Mouse (Mus musculus) liver, embryonic 11.5 days (tissue): ENCODE measurements around the gene Gid4. TPM values are rescaled to one million over a fixed set of nuclear protein-coding genes. Genes with fewer than 3 reads are reported as not detected.

Source experiments
- ATAC-seq: fragments of 200-750 bp; cut with Nextera tagmentation; replicated peaks from 2 replicates; pipeline ENCODE4 v1.8.0; 2017; ENCODE audit warnings: moderate number of reproducible peaks, mild to moderate bottlenecking, moderate TSS enrichment, moderate library complexity; ENCODE audit not compliant: low FRiP score
- DNase-seq: peaks from one replicate; pipeline ENCODE4 v3.0.0-alpha.2; 2017; ENCODE audit warnings: low spot score
- H3K27ac ChIP-seq: fragments of 300-500 bp; sonication (generic); 2 replicates; pipeline ENCODE4 v1.5.1; 2014; ENCODE audit warnings: mild to moderate bottlenecking, low read depth, low read length, control low read depth
- H3K27me3 ChIP-seq: fragments of 300-500 bp; sonication (generic); replicated peaks from 2 replicates; pipeline ENCODE4 v1.6.1; 2014; ENCODE audit warnings: low read length, mixed read lengths; ENCODE audit not compliant: control insufficient read depth, insufficient read depth
- H3K36me3 ChIP-seq: fragments of 300-500 bp; sonication (generic); 2 replicates; pipeline ENCODE4 v1.6.1; 2014; ENCODE audit warnings: mild to moderate bottlenecking, low read length, moderate library complexity, mixed read lengths; ENCODE audit not compliant: control insufficient read depth, insufficient read depth
- H3K4me1 ChIP-seq: fragments of 300-500 bp; sonication (generic); replicated peaks from 2 replicates; pipeline ENCODE4 v1.6.1; 2014; ENCODE audit warnings: low read length, mixed read lengths; ENCODE audit not compliant: control insufficient read depth, insufficient read depth
- H3K4me2 ChIP-seq: fragments of 300-500 bp; sonication (generic); 2 replicates; pipeline ENCODE4 v1.6.1; 2014; ENCODE audit warnings: mild to moderate bottlenecking, control low read depth, moderate library complexity
- H3K4me3 ChIP-seq: fragments of 300-500 bp; sonication (generic); 2 replicates; pipeline ENCODE4 v1.5.1; 2014; ENCODE audit warnings: low read depth, low read length, control low read depth
- H3K9ac ChIP-seq: fragments of 300-500 bp; sonication (generic); 2 replicates; pipeline ENCODE4 v1.6.1; 2014; ENCODE audit warnings: low read depth, low read length, control low read depth
- H3K9me3 ChIP-seq: fragments of 300-500 bp; sonication (generic); 2 replicates; pipeline ENCODE4 v1.6.1; 2016; ENCODE audit warnings: low read length, inconsistent platforms, mixed read lengths; ENCODE audit not compliant: control insufficient read depth
- WGBS: fragments of 180-500 bp; shearing (Covaris S2); extraction: QIAGEN DNeasy Blood & Tissue Kit; methylation state at CpG from one replicate; pipeline ENCODE4 v1.1.7; 2014; 5-methylcytosine and 5-hydroxymethylcytosine counted together
- polyA plus RNA-seq: library from polyadenylated mRNA; unstranded; fragments of >200 nt; fragmentation: Nextera tagmentation; extraction: Ambion mirVana; gene quantifications from 2 replicates; pipeline ENCODE4 v1.2.1, GENCODE M21; 2014

Gid4 gene
- polyA plus RNA-seq, 1 experiment from 2014 or later, result 24.7 TPM

GRCm38 (mm10) chr11:60385946-60386345, 31.0 kb upstream of the Gid4 start:
- no peak overlapping the region for H3K4me2 ChIP-seq
- H3K9ac ChIP-seq, result no peak overlapping the region
- H3K4me3 ChIP-seq, result no peak overlapping the region
- no peaks in the 10 kb centered on the region for H3K9me3 ChIP-seq
- DNase-seq (no peak), ATAC-seq (no peak)
- no peaks in the 10 kb centered on the region for H3K36me3 ChIP-seq
- H3K4me1 ChIP-seq, result no peaks in the 10 kb centered on the region
- H3K27ac ChIP-seq, result no peak overlapping the region
- H3K27me3 ChIP-seq, result no peaks in the 10 kb centered on the region; the same call in 1 of the 2 replicates
- WGBS, result 68% methylated on average over 5 of the region's 5 CpGs

DNA sequence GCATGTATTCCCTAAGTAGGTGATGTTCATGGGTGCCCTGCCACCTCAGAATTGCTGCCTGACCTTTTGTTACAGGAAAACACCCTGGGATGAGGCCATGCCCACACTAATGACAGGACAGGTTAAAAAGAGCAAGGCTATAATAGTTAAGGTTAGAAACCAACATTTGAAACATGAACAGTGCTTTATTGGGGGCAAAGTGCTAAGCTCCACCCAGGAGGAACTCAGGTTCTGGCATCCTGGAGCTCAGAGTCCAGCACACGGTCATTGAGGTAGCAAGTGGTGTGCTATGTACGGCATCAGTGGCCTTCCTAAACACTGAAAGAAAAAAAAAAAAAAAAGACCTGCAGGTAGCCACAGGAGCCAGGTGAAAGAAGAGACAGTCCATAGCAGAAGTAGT, 29.0 kb upstream of the Gid4 start:
- Histone ChIP-seq H3K27ac (no peak overlapping the region), H3K4me1 (no peaks in the 10 kb centered on the region), H3K4me3 (no peak overlapping the region), H3K4me2 (no peak overlapping the region), H3K9me3 (no peaks in the 10 kb centered on the region), H3K36me3 (no peaks in the 10 kb centered on the region), H3K27me3 (no peaks in the 10 kb centered on the region; the same call in 1 of the 2 replicates), H3K9ac (no peak overlapping the region)
- ATAC-seq (no peak), DNase-seq (no peak)
- 88% methylated on average over 2 of the region's 2 CpGs for WGBS

DNA sequence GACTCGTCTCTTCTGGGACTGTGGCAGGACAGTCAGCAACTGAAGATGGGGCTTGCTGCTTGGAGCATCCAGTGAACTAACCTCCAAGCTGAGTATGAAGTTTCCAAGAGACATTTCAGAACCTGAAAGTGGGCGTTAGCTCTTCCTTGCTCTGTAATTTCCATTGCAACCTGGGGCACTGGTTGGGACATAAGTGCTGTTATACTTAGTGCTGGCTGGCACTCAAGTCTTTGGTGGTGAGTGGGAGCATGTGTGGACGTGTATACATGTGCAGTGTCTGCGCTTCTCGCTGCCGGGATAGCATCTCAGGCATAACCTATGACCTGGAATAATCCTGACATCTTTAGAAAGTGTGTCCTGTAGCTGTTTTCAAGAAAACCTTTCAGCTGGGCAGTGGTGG, 25.6 kb upstream of the Gid4 start:
- no peak overlapping the region for H3K4me3 ChIP-seq
- H3K27me3 ChIP-seq, result no peaks in the 10 kb centered on the region
- no peaks in the 10 kb centered on the region for H3K36me3 ChIP-seq
- no peak overlapping the region for H3K27ac ChIP-seq
- 82% methylated on average over 6 of the region's 6 CpGs for WGBS
- no peak overlapping the region for H3K4me2 ChIP-seq
- H3K9me3 ChIP-seq, result no peaks in the 10 kb centered on the region
- H3K4me1 ChIP-seq, result no peaks in the 10 kb centered on the region
- ATAC-seq (no peak), DNase-seq (no peak)
- no peak overlapping the region for H3K9ac ChIP-seq

GRCm38 (mm10) chr11:60396546-60396945, 20.4 kb upstream of the Gid4 start:
- H3K4me3 ChIP-seq, result no peak overlapping the region
- no peaks in the 10 kb centered on the region for H3K27me3 ChIP-seq
- no peak overlapping the region for H3K27ac ChIP-seq
- no peak overlapping the region for H3K4me2 ChIP-seq
- whole genome bisulfite sequencing, result 85% methylated on average over 6 of the region's 6 CpGs
- H3K9me3 ChIP-seq, result no peaks in the 10 kb centered on the region
- no peak overlapping the region for H3K9ac ChIP-seq
- DNase-seq (no peak), ATAC-seq (no peak)
- no peaks in the 10 kb centered on the region for H3K4me1 ChIP-seq
- H3K36me3 ChIP-seq, result peaks cover 4% of the 10 kb centered on the region; the same call in 1 of the 2 replicates

GRCm38 (mm10) chr11:60397172-60397571, 19.8 kb upstream of the Gid4 start:
- Histone ChIP-seq H3K27me3 (no peaks in the 10 kb centered on the region), H3K9ac (no peak overlapping the region), H3K4me1 (no peaks in the 10 kb centered on the region), H3K36me3 (peaks cover 6% of the 10 kb centered on the region; the same call in 1 of the 2 replicates), H3K4me2 (no peak overlapping the region), H3K4me3 (no peak overlapping the region), H3K27ac (no peak overlapping the region), H3K9me3 (no peaks in the 10 kb centered on the region)
- ATAC-seq, result no peak
- no peak for DNase-seq
- whole genome bisulfite sequencing, result 86% methylated on average over 2 of the region's 2 CpGs

DNA sequence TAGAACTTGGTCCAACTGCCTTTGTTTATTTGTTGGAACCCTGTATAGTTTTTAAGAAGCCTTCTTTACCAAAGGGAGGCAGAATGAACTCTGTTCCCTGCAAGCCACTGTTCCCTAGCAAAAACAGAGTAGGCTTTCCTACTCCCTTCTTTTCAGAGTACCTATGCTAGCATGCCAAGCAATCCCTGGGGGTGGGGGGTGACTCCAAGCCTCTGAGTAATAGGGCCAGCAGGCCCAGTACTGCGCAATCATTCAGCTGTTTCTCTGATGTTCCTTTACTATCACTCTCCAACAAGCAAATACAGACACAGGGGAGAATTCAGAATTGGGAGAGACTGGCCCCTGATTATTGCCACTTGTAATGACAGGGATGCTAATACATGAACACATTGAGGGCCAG, 10.3 kb upstream of the Gid4 start:
- WGBS, result 100% methylated on average over 1 of the region's 1 CpGs
- peaks cover 22% of the 10 kb centered on the region for H3K36me3 ChIP-seq
- no peaks in the 10 kb centered on the region for H3K4me1 ChIP-seq
- H3K4me3 ChIP-seq, result no peak overlapping the region
- ATAC-seq, result no peak
- no peaks in the 10 kb centered on the region for H3K9me3 ChIP-seq
- no peak overlapping the region for H3K9ac ChIP-seq
- H3K27me3 ChIP-seq, result no peaks in the 10 kb centered on the region
- H3K4me2 ChIP-seq, result no peak overlapping the region
- no peak for DNase-seq
- no peak overlapping the region for H3K27ac ChIP-seq

- WGBS, result 14% methylated on average over 3 of the region's 3 CpGs
- Histone ChIP-seq H3K36me3 (peaks cover 9% of the 10 kb centered on the region), H3K9me3 (no peaks in the 10 kb centered on the region), H3K9ac (no peak overlapping the region), H3K27ac (no peak overlapping the region), H3K4me2 (no peak overlapping the region), H3K4me1 (peaks cover 7% of the 10 kb centered on the region; the same call in 1 of the 2 replicates), H3K4me3 (no peak overlapping the region), H3K27me3 (no peaks in the 10 kb centered on the region)
- DNase-seq (no peak), ATAC-seq (no peak)
Measured at GRCm38 (mm10) chr11:60412173-60412572, 4.8 kb upstream of the Gid4 start.

DNA sequence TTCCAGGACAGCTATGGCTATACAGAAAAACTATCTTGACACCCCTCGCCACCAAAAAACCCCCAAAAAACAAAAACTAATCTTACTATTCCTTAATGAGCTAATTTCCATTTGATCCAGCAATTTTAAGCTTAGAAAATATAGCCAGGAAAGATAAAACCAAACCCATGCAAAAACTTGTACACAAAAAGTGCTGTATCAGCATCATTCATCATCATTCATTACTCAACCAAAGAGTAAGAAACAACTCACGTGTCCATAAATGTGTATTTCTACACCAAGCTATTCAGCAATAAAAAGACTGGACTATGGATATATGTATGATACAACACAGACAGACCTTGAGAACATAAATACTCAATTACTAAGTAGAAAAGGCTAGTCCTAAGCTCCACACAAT, 4.0 kb upstream of the Gid4 start:
- Histone ChIP-seq H3K9ac (no peak overlapping the region), H3K4me1 (peaks cover 7% of the 10 kb centered on the region; the same call in 1 of the 2 replicates), H3K27ac (no peak overlapping the region), H3K36me3 (peaks cover 7% of the 10 kb centered on the region), H3K4me3 (no peak overlapping the region), H3K4me2 (no peak overlapping the region), H3K27me3 (no peaks in the 10 kb centered on the region), H3K9me3 (no peaks in the 10 kb centered on the region)
- no peak for ATAC-seq
- 83% methylated on average over 2 of the region's 2 CpGs for WGBS
- DNase-seq, result no peak

DNA sequence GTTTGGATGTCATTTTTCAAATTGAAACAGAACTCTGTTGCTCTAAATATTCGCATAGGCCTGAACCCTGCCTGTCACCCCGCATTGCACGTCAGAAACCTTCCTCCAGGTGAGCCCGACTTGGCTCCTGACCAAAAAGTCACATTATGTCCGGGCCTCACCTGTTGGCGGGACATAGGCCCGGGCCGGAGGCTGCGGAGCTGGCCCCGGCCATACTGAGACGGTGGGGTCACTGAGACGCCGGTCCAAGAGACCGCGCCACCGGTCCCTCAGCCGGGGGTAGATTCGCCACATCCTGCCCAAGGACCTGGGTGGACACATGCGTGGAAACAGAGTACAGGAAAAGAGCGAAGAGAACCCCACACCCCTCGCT, 369 bp upstream of the Gid4 start:
- no peak for DNase-seq
- Histone ChIP-seq H3K4me3 (peak overlapping the region; percentile 90), H3K9me3 (no peaks in the 10 kb centered on the region), H3K36me3 (no peaks in the 10 kb centered on the region), H3K27ac (peak overlapping the region; percentile 49; the same call in 1 of the 2 replicates), H3K4me2 (peak overlapping the region; percentile 86), H3K9ac (peak overlapping the region; percentile 85), H3K4me1 (peaks cover 17% of the 10 kb centered on the region), H3K27me3 (no peaks in the 10 kb centered on the region)
- ATAC-seq, result peak; percentile 29
- WGBS, result under 1% methylated on average over 21 of the region's 21 CpGs
